ENCODE assay signal across 13 mouse cellular contexts in the genomic region with DNA sequence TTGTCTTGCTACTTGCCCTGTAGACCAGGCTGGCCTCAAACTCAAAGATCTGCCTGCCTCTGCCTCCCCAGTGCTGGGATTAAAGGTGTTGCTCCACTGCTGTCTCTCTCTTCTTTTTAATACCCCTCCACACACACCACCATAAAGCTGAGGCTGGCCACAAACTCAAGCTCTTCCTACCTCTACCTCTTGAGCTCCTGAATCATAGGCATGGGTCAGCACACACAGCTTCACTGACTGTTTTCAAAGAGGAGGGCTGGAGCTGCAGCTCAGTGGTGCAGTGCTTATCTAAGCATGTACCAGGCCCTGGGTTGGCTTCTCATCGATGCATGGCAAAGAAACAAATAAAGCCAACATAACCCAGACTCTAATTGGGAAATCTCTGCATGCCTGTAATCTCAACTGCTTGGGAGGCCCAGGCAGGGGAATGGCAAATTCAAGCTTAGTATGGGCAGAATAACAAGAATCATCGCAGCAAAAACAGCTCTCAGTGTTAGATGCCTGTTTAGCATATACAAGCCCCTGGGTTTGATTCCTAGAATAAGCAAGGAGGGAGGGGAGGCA. TPM values are rescaled to one million over a fixed set of nuclear protein-coding genes. Genes with fewer than 3 reads are reported as not detected.
DNase-seq lines count a peak whose midpoint lies in the region; ATAC-seq and TF ChIP-seq lines count a peak whose summit lies in the region.
"Had no signal": no experiment of that assay in that cellular context is flagged by ENCODE, and none has a peak within 500 bp of the region (broad histone marks: within the 10 kb centered on the region; RNA-seq: fewer than 3 reads in every experiment).

No protein-coding gene starts in this region.

- ATAC-seq in forebrain, embryonic 12.5 days (ENCODE audit: low FRiP score) = no peak
- no peak for ATAC-seq in forebrain, embryonic 13.5 days
- no peak for ATAC-seq in hindbrain, embryonic 13.5 days (ENCODE audit: low FRiP score)
- ATAC-seq in hindbrain, postnatal 0 days = no peak
- ATAC-seq in lung, postnatal 0 days = no peak
- no peak for ATAC-seq in limb, embryonic 15.5 days (ENCODE audit: insufficient number of reproducible peaks, low FRiP score, low TSS enrichment, low read depth)
- ATAC-seq: intestine, embryonic 16.5 days had no signal

- TF ChIP-seq EP300 in lung, postnatal 0 days (IDR thresholded peaks at IDR 0.05) = no peak

- no peaks in the 10 kb centered on the region for H3K36me3 ChIP-seq in forebrain, embryonic 12.5 days (replicated peaks)
- H3K36me3 ChIP-seq in forebrain, embryonic 13.5 days (ENCODE audit: poor library complexity, severe bottlenecking) = no peaks in the 10 kb centered on the region
- H3K36me3 ChIP-seq in hindbrain, embryonic 13.5 days = no peaks in the 10 kb centered on the region
- H3K36me3 ChIP-seq in hindbrain, postnatal 0 days (ENCODE audit: insufficient read depth, low read length) = no peaks in the 10 kb centered on the region
- H3K36me3 ChIP-seq in lung, postnatal 0 days (ENCODE audit: insufficient read depth, low read length) = no peaks in the 10 kb centered on the region
- H3K36me3 ChIP-seq in limb, embryonic 15.5 days = no peaks in the 10 kb centered on the region

- H3K9me3 ChIP-seq in forebrain, embryonic 12.5 days = no peaks in the 10 kb centered on the region
- H3K9me3 ChIP-seq in forebrain, embryonic 13.5 days (replicated peaks) = no peaks in the 10 kb centered on the region
- H3K9me3 ChIP-seq in hindbrain, embryonic 13.5 days = no peaks in the 10 kb centered on the region
- H3K9me3 ChIP-seq in hindbrain, postnatal 0 days (ENCODE audit: low read length) = no peaks in the 10 kb centered on the region
- H3K9me3 ChIP-seq in lung, postnatal 0 days (ENCODE audit: low read length) = no peaks in the 10 kb centered on the region
- no peaks in the 10 kb centered on the region for H3K9me3 ChIP-seq in limb, embryonic 15.5 days

- H3K4me1 ChIP-seq in forebrain, embryonic 12.5 days = peaks cover 30% of the 10 kb centered on the region
- peaks cover 28% of the 10 kb centered on the region for H3K4me1 ChIP-seq in forebrain, embryonic 13.5 days
- H3K4me1 ChIP-seq in hindbrain, embryonic 13.5 days (replicated peaks) = peaks cover 41% of the 10 kb centered on the region
- peaks cover 20% of the 10 kb centered on the region for H3K4me1 ChIP-seq in hindbrain, postnatal 0 days (ENCODE audit: insufficient read depth, low read length)
- H3K4me1 ChIP-seq in lung, postnatal 0 days (ENCODE audit: insufficient read depth, low read depth, low read length) = no peaks in the 10 kb centered on the region
- peaks cover 49% of the 10 kb centered on the region for H3K4me1 ChIP-seq in limb, embryonic 15.5 days

- no peak overlapping the region for H3K4me2 ChIP-seq in forebrain, embryonic 12.5 days
- H3K4me2 ChIP-seq in forebrain, embryonic 13.5 days = no peak overlapping the region
- no peak overlapping the region for H3K4me2 ChIP-seq in hindbrain, embryonic 13.5 days
- H3K4me2 ChIP-seq in hindbrain, postnatal 0 days (ENCODE audit: low read depth, low read length) = no peak overlapping the region
- H3K4me2 ChIP-seq in lung, postnatal 0 days (replicated peaks; ENCODE audit: low read depth, low read length) = no peak overlapping the region
- no peak overlapping the region for H3K4me2 ChIP-seq in limb, embryonic 15.5 days
- H3K4me2 ChIP-seq: midbrain, embryonic 11.5 days had no signal

- no peak overlapping the region for H3K9ac ChIP-seq in forebrain, embryonic 12.5 days
- no peak overlapping the region for H3K9ac ChIP-seq in forebrain, embryonic 13.5 days
- H3K9ac ChIP-seq in hindbrain, embryonic 13.5 days = no peak overlapping the region
- no peak overlapping the region for H3K9ac ChIP-seq in hindbrain, postnatal 0 days (replicated peaks; ENCODE audit: low read length)
- H3K9ac ChIP-seq in lung, postnatal 0 days (replicated peaks; ENCODE audit: low read depth) = no peak overlapping the region
- no peak overlapping the region for H3K9ac ChIP-seq in limb, embryonic 15.5 days
- H3K9ac ChIP-seq: liver, embryonic 14.5 days had no signal

- H3K27me3 ChIP-seq in forebrain, embryonic 12.5 days = no peaks in the 10 kb centered on the region
- H3K27me3 ChIP-seq in forebrain, embryonic 13.5 days = no peaks in the 10 kb centered on the region
- H3K27me3 ChIP-seq in hindbrain, embryonic 13.5 days = no peaks in the 10 kb centered on the region
- no peaks in the 10 kb centered on the region for H3K27me3 ChIP-seq in hindbrain, postnatal 0 days (ENCODE audit: insufficient read depth, low read length)
- H3K27me3 ChIP-seq in lung, postnatal 0 days (replicated peaks; ENCODE audit: insufficient read depth, low read length) = no peaks in the 10 kb centered on the region
- H3K27me3 ChIP-seq in limb, embryonic 15.5 days = no peaks in the 10 kb centered on the region

- peak overlapping the region; percentile 31; the same call in 1 of the 2 replicates for H3K27ac ChIP-seq in forebrain, embryonic 12.5 days
- H3K27ac ChIP-seq in forebrain, embryonic 13.5 days = no peak overlapping the region
- peak overlapping the region; percentile 1; the same call in 1 of the 2 replicates for H3K27ac ChIP-seq in hindbrain, embryonic 13.5 days
- H3K27ac ChIP-seq in hindbrain, postnatal 0 days = no peak overlapping the region
- 0 out of 2 replicates have a peak overlapping the region, but pooled peaks have one; percentile 32 for H3K27ac ChIP-seq in lung, postnatal 0 days (ENCODE audit: low read length)
- H3K27ac ChIP-seq in limb, embryonic 15.5 days = peak overlapping the region; percentile 67
- H3K27ac ChIP-seq: liver, embryonic 14.5 days had no signal

- WGBS in forebrain, embryonic 12.5 days = 92% methylated on average over 2 of the region's 2 CpGs
- 76% methylated on average over 2 of the region's 2 CpGs for WGBS in forebrain, embryonic 13.5 days
- 72% methylated on average over 2 of the region's 2 CpGs for WGBS in hindbrain, embryonic 13.5 days
- WGBS in hindbrain, postnatal 0 days = 41% methylated on average over 2 of the region's 2 CpGs
- WGBS in lung, postnatal 0 days = 68% methylated on average over 2 of the region's 2 CpGs
- 64% methylated on average over 2 of the region's 2 CpGs for WGBS in limb, embryonic 15.5 days

- TF ChIP-seq CTCF in hindbrain, postnatal 0 days (IDR thresholded peaks at IDR 0.05; ENCODE audit: low read depth) = no peak
- no peak for TF ChIP-seq CTCF in lung, postnatal 0 days (IDR thresholded peaks at IDR 0.05)

- DNase-seq in hindbrain, postnatal 0 days (ENCODE audit: low spot score) = no peak
- DNase-seq in lung, postnatal 0 days (ENCODE audit: low spot score) = no peak
- no peak for DNase-seq in lung, postnatal 4 days
- DNase-seq in frontal cortex, postnatal 25 days (ENCODE audit: low spot score in 2 of 2) = no peak
- DNase-seq: cerebellum, postnatal 14 days; right cerebral cortex, postnatal 25 days had no signal

- H3K4me3 ChIP-seq in forebrain, embryonic 12.5 days (replicated peaks) = no peak overlapping the region
- no peak overlapping the region for H3K4me3 ChIP-seq in forebrain, embryonic 13.5 days
- no peak overlapping the region for H3K4me3 ChIP-seq in hindbrain, embryonic 13.5 days
- no peak overlapping the region for H3K4me3 ChIP-seq in hindbrain, postnatal 0 days (ENCODE audit: low read length)
- H3K4me3 ChIP-seq in lung, postnatal 0 days (ENCODE audit: low read depth, low read length) = no peak overlapping the region
- no peak overlapping the region for H3K4me3 ChIP-seq in limb, embryonic 15.5 days

RNA-seq across cellular contexts. Expression of gene Sh2d6, which starts 11.6 kb away (rescaled TPM):
- polyA plus RNA-seq in forebrain, embryonic 12.5 days (2016; fragmentation: Nextera tagmentation; extraction: Ambion mirVana) = 0.40 and 0.47 TPM in 2 replicates
- 0.62 and 0.89 TPM in 2 replicates for polyA plus RNA-seq in forebrain, embryonic 13.5 days (2015; fragmentation: Nextera tagmentation; extraction: Ambion mirVana)
- 0.41 and 1.0 TPM in 2 replicates for polyA plus RNA-seq in hindbrain, embryonic 13.5 days (2015; fragmentation: Nextera tagmentation; extraction: Ambion mirVana)
- not detected in 2 replicates for total RNA-seq in hindbrain, postnatal 0 days (2014; rRNA removed)
- 0.26 and 0.40 TPM in 2 replicates for polyA plus RNA-seq in hindbrain, postnatal 0 days (2015; fragmentation: Nextera tagmentation; extraction: Ambion mirVana)
- not detected in 2 replicates for polyA plus RNA-seq in lung, postnatal 0 days (2015; fragmentation: Nextera tagmentation; extraction: Ambion mirVana)
- polyA plus RNA-seq in limb, embryonic 15.5 days (2015; fragmentation: Nextera tagmentation; extraction: Ambion mirVana) = 0.17 and 0.36 TPM in 2 replicates
- polyA plus RNA-seq: liver, embryonic 14.5 days had no signal

RNA-seq across cellular contexts. Expression of gene Capg, which starts 34.2 kb away (rescaled TPM):
- polyA plus RNA-seq in forebrain, embryonic 12.5 days (2016; fragmentation: Nextera tagmentation; extraction: Ambion mirVana) = 4.1 and 5.4 TPM in 2 replicates
- polyA plus RNA-seq in forebrain, embryonic 13.5 days (2015; fragmentation: Nextera tagmentation; extraction: Ambion mirVana) = 4.7 and 4.8 TPM in 2 replicates
- polyA plus RNA-seq in hindbrain, embryonic 13.5 days (2015; fragmentation: Nextera tagmentation; extraction: Ambion mirVana) = 9.2 and 10.2 TPM in 2 replicates
- total RNA-seq in hindbrain, postnatal 0 days (2014; rRNA removed) = 5.8 and 10.6 TPM in 2 replicates
- polyA plus RNA-seq in hindbrain, postnatal 0 days (2015; fragmentation: Nextera tagmentation; extraction: Ambion mirVana) = 10.0 and 11.2 TPM in 2 replicates
- 136 and 148 TPM in 2 replicates for polyA plus RNA-seq in lung, postnatal 0 days (2015; fragmentation: Nextera tagmentation; extraction: Ambion mirVana)
- 123 and 127 TPM in 2 replicates for polyA plus RNA-seq in limb, embryonic 15.5 days (2015; fragmentation: Nextera tagmentation; extraction: Ambion mirVana)

Comparison
In these comparisons a context has a peak if more than half of its experiments do, and no peak if none do; other contexts are left out.
1. H3K27ac ChIP-seq: peak in forebrain, embryonic 12.5 days (single experiment), hindbrain, embryonic 13.5 days (single experiment), lung, postnatal 0 days (single experiment) and limb, embryonic 15.5 days (single experiment); none in forebrain, embryonic 13.5 days (single experiment) and hindbrain, postnatal 0 days (single experiment).
2. RNA of gene Capg, which starts 34.2 kb away (polyA plus RNA-seq): 136 to 148 TPM in lung, postnatal 0 days and 123 to 127 TPM in limb, embryonic 15.5 days; 10.0 to 11.2 TPM in hindbrain, postnatal 0 days, 9.2 to 10.2 TPM in hindbrain, embryonic 13.5 days, 4.1 to 5.4 TPM in forebrain, embryonic 12.5 days and 4.7 to 4.8 TPM in forebrain, embryonic 13.5 days; every median in the first group is over 10 times any median in the second.